Mouse (Mus musculus) lung, postnatal 0 days (tissue): ENCODE measurements around the gene Arhgap28. TPM values are rescaled to one million over a fixed set of nuclear protein-coding genes. Genes with fewer than 3 reads are reported as not detected.

ENCODE experiments used
- ATAC-seq: fragments of 200-750 bp; cut with Nextera tagmentation; 2 replicates; pipeline ENCODE4 v1.8.0; 2017; ENCODE audit warnings: moderate library complexity
- DNase-seq: peaks from one replicate; pipeline ENCODE4 v3.0.0-alpha.2; 2016; ENCODE audit warnings: low spot score
- H3K27ac ChIP-seq: fragments of 300-500 bp; sonication (generic); 2 replicates; pipeline ENCODE4 v1.5.1; 2014; ENCODE audit warnings: antibody characterized with exemption, mild to moderate bottlenecking, low read length, mixed read lengths
- H3K27me3 ChIP-seq: fragments of 300-500 bp; sonication (generic); replicated peaks from 2 replicates; pipeline ENCODE4 v1.6.1; 2014; ENCODE audit warnings: low read length, mixed read lengths; ENCODE audit not compliant: insufficient read depth
- H3K36me3 ChIP-seq: fragments of 300-500 bp; sonication (generic); 2 replicates; pipeline ENCODE4 v1.6.1; 2014; ENCODE audit warnings: low read length, mixed read lengths; ENCODE audit not compliant: insufficient read depth
- H3K4me1 ChIP-seq: fragments of 300-500 bp; sonication (generic); 2 replicates; pipeline ENCODE4 v1.6.1; 2014; ENCODE audit warnings: antibody characterized with exemption, low read depth, low read length, mixed read lengths; ENCODE audit not compliant: insufficient read depth
- H3K4me2 ChIP-seq: fragments of 300-500 bp; sonication (generic); replicated peaks from 2 replicates; pipeline ENCODE4 v1.6.1; 2014; ENCODE audit warnings: low read depth, mild to moderate bottlenecking, low read length, moderate library complexity, mixed read lengths
- H3K4me3 ChIP-seq: fragments of 300-500 bp; sonication (generic); 2 replicates; pipeline ENCODE4 v1.5.1; 2014; ENCODE audit warnings: low read depth, low read length
- H3K9ac ChIP-seq: fragments of 300-500 bp; sonication (generic); replicated peaks from 2 replicates; pipeline ENCODE4 v1.6.1; 2014; ENCODE audit warnings: low read depth, mild to moderate bottlenecking
- H3K9me3 ChIP-seq: fragments of 300-500 bp; sonication (generic); 2 replicates; pipeline ENCODE4 v1.6.1; 2016; ENCODE audit warnings: low read length, mixed read lengths
- CTCF ChIP-seq: IDR thresholded peaks from 2 replicates; pipeline ENCODE4 v1.5.1; 2016; ENCODE audit warnings: antibody characterized with exemption, mild to moderate bottlenecking
- EP300 ChIP-seq: IDR thresholded peaks from 2 replicates; pipeline ENCODE4 v1.6.1; 2016; ENCODE audit warnings: antibody characterized with exemption, mild to moderate bottlenecking, control low read depth
- whole genome bisulfite sequencing: fragments of 180-500 bp; shearing (Covaris S2); extraction: QIAGEN DNeasy Blood & Tissue Kit; methylation state at CpG from one replicate; pipeline ENCODE4 v1.1.7; 2014; 5-methylcytosine and 5-hydroxymethylcytosine counted together
- polyA plus RNA-seq: library from polyadenylated mRNA; unstranded; fragments of >200 nt; fragmentation: Nextera tagmentation; extraction: Ambion mirVana; gene quantifications from 2 replicates; pipeline ENCODE4 v1.2.1, GENCODE M21; 2015

The Arhgap28 gene
- polyA plus RNA-seq, 1 experiment from 2014 or later: 13.3 TPM

GRCm38 (mm10) chr17:67827431-67827830 is 176.5 kb downstream of the Arhgap28 start:
- Histone ChIP-seq H3K4me2 (no peak overlapping the region), H3K27me3 (no peaks in the 10 kb centered on the region), H3K4me1 (no peaks in the 10 kb centered on the region), H3K9ac (no peak overlapping the region), H3K4me3 (no peak overlapping the region), H3K27ac (no peak overlapping the region), H3K36me3 (no peaks in the 10 kb centered on the region), H3K9me3 (0 out of 2 replicates have a peak, but pooled peaks cover 2% of the 10 kb centered on the region)
- DNase-seq: no peak
- TF ChIP-seq CTCF (no peak), EP300 (no peak)
- no peak for ATAC-seq
- WGBS: 89% methylated on average over 3 of the region's 3 CpGs

- Histone ChIP-seq H3K4me3 (no peak overlapping the region), H3K9me3 (no peaks in the 10 kb centered on the region), H3K36me3 (no peaks in the 10 kb centered on the region), H3K9ac (no peak overlapping the region), H3K27me3 (no peaks in the 10 kb centered on the region), H3K4me2 (no peak overlapping the region), H3K27ac (no peak overlapping the region), H3K4me1 (no peaks in the 10 kb centered on the region)
- WGBS: 90% methylated on average over 10 of the region's 10 CpGs
- ATAC-seq: no peak
- no peak for DNase-seq
- TF ChIP-seq EP300 (no peak), CTCF (no peak)
These were observed 187.0 kb downstream of the Arhgap28 start for GRCm38 (mm10) chr17:67816916-67817315.

GRCm38 (mm10) chr17:67815720-67816119 is 188.2 kb downstream of the Arhgap28 start:
- no peak overlapping the region for H3K4me2 ChIP-seq
- 97% methylated on average over 11 of the region's 11 CpGs for WGBS
- DNase-seq: no peak

GRCm38 (mm10) chr17:67813666-67814065 is 190.3 kb downstream of the Arhgap28 start:
- no peak overlapping the region for H3K27ac ChIP-seq
- H3K9me3 ChIP-seq: no peaks in the 10 kb centered on the region
- no peaks in the 10 kb centered on the region for H3K4me1 ChIP-seq
- H3K4me3 ChIP-seq: no peak overlapping the region
- WGBS: 92% methylated on average over 6 of the region's 6 CpGs
- H3K36me3 ChIP-seq: no peaks in the 10 kb centered on the region
- no peak for DNase-seq
- H3K27me3 ChIP-seq: no peaks in the 10 kb centered on the region
- no peak for TF ChIP-seq CTCF
- TF ChIP-seq EP300: no peak
- no peak overlapping the region for H3K9ac ChIP-seq
- no peak for ATAC-seq
- no peak overlapping the region for H3K4me2 ChIP-seq

More at GRCm38 (mm10) chr17:67815720-67816119, 188.2 kb downstream of the Arhgap28 start:
- ATAC-seq: no peak
- TF ChIP-seq EP300: no peak
- no peak for TF ChIP-seq CTCF
- Histone ChIP-seq H3K27me3 (no peaks in the 10 kb centered on the region), H3K4me3 (no peak overlapping the region), H3K4me1 (no peaks in the 10 kb centered on the region), H3K36me3 (no peaks in the 10 kb centered on the region), H3K9me3 (no peaks in the 10 kb centered on the region), H3K27ac (no peak overlapping the region), H3K9ac (no peak overlapping the region)

DNA sequence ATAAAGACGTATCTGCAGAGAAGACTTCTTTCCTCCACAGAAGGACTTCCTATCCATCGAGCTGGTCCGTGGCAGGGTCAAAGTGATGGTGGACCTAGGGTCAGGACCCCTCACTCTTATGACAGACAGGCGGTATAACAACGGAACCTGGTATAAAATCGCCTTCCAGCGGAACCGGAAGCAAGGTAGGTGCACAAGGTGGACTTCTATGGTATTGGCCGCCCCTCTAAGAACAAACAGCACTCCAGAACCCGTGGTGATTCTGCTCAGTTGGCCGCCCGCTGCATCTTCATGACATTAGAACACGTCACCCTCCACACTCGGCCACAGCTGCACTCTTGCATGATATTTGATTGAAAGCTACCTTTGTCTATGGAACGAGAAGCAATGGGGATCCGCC is 194.7 kb downstream of the Arhgap28 start:
- H3K9me3 ChIP-seq: no peaks in the 10 kb centered on the region
- ATAC-seq: no peak
- H3K9ac ChIP-seq: no peak overlapping the region
- no peak overlapping the region for H3K27ac ChIP-seq
- H3K4me2 ChIP-seq: no peak overlapping the region
- H3K4me3 ChIP-seq: no peak overlapping the region
- H3K4me1 ChIP-seq: no peaks in the 10 kb centered on the region
- no peak for DNase-seq
- H3K27me3 ChIP-seq: no peaks in the 10 kb centered on the region
- TF ChIP-seq CTCF: no peak
- no peak for TF ChIP-seq EP300
- H3K36me3 ChIP-seq: no peaks in the 10 kb centered on the region
- WGBS: 89% methylated on average over 16 of the region's 16 CpGs
